8 mouse cellular contexts compared by ENCODE assay signal in the genomic region with DNA sequence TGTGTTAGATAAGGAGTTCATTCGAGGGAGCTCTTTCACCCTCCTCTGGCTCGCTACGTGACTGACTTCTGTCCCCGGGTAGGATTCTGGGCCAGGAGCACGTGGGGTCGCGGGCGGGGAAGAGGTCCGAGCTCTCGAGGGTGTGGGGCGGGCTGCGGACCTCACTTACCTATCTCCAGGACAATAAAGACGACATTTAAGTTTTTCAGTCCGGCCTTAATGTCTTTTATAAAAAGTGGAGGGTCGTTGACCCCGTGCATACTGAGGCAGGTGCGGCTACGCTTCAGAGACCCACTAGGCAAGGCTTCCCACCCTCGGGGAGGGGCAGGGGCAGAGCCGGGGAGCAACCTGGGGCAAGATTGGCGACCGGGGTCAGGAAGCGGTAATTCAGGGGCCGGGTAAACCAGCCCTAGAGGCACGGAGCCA. TPM values are rescaled to one million over a fixed set of nuclear protein-coding genes. Genes with fewer than 3 reads are reported as not detected.
DNase-seq lines count a peak whose midpoint lies in the region; ATAC-seq and TF ChIP-seq lines count a peak whose summit lies in the region.

No protein-coding gene starts in this region.

- TF ChIP-seq POLR2A in olfactory bulb, adult 2 months (IDR thresholded peaks at IDR 0.05; ENCODE audit: insufficient read depth, low read depth, low read length) = no peak

- DNase-seq in ovary, adult 18-20 months (ENCODE audit: low spot score) = peak; percentile 12
- no peak for DNase-seq in ovary, postnatal 36 days (ENCODE audit: low spot score)
- DNase-seq in heart, adult 9 months (ENCODE audit: low spot score in 2 of 2) = peak; percentile 33 to 46
- DNase-seq in kidney, adult 8-10 months = peak; percentile 55 to 67
- DNase-seq in liver, postnatal 0 days = peak; percentile 54

- peak overlapping the region; percentile 79 for H3K27ac ChIP-seq in brown adipose tissue, adult 24 weeks (replicated peaks; ENCODE audit: low read depth, low read length)
- peak overlapping the region; percentile 83 for H3K27ac ChIP-seq in liver, postnatal 0 days (ENCODE audit: low read depth)
- no peak overlapping the region for H3K27ac ChIP-seq in olfactory bulb, adult 2 months (ENCODE audit: insufficient read depth, low read depth, low read length)

- ATAC-seq in liver, postnatal 0 days = peak; percentile 28
- ATAC-seq in activated CD4-positive, CD25-positive, alpha-beta regulatory T cell, adult 4 months = no peak

- H3K4me2 ChIP-seq in liver, postnatal 0 days (ENCODE audit: low read depth, low read length) = peak overlapping the region; percentile 96

- H3K4me1 ChIP-seq in brown adipose tissue, adult 24 weeks (ENCODE audit: control insufficient read depth, insufficient read depth, insufficient read length, low read length) = peaks cover 2% of the 10 kb centered on the region
- peaks cover 10% of the 10 kb centered on the region for H3K4me1 ChIP-seq in liver, postnatal 0 days (ENCODE audit: insufficient read depth)
- peaks cover 5% of the 10 kb centered on the region; the same call in 1 of the 2 replicates for H3K4me1 ChIP-seq in olfactory bulb, adult 2 months (ENCODE audit: control insufficient read depth, insufficient read depth, low read length)

- H3K36me3 ChIP-seq in liver, postnatal 0 days (replicated peaks; ENCODE audit: insufficient read depth, low read length) = peaks cover under 1% of the 10 kb centered on the region; the same call in 1 of the 2 replicates

- 1% methylated on average over 25 of the region's 25 CpGs for WGBS in liver, postnatal 0 days (ENCODE audit: insufficient replicate concordance)
- WGBS in olfactory bulb, adult 2 months = 1% methylated on average over 25 of the region's 25 CpGs

- no peaks in the 10 kb centered on the region for H3K9me3 ChIP-seq in liver, postnatal 0 days (ENCODE audit: low read length)

- H3K9ac ChIP-seq in liver, postnatal 0 days (replicated peaks) = peak overlapping the region; percentile 70

- H3K4me3 ChIP-seq in brown adipose tissue, adult 24 weeks (ENCODE audit: insufficient read depth, low read depth, low read length) = peak overlapping the region; percentile 74
- peak overlapping the region; percentile 68 for H3K4me3 ChIP-seq in liver, postnatal 0 days (ENCODE audit: low read depth, low read length)
- peak overlapping the region; percentile 57 for H3K4me3 ChIP-seq in olfactory bulb, adult 2 months (ENCODE audit: insufficient read depth, low read depth, low read length)

- no peaks in the 10 kb centered on the region for H3K27me3 ChIP-seq in liver, postnatal 0 days (ENCODE audit: insufficient read depth, low read length)

- no peak for TF ChIP-seq CTCF in liver, postnatal 0 days (IDR thresholded peaks at IDR 0.05; ENCODE audit: low read depth)
- TF ChIP-seq CTCF in olfactory bulb, adult 2 months (IDR thresholded peaks at IDR 0.05; ENCODE audit: insufficient read depth, low read depth, low read length) = no peak

- TF ChIP-seq EP300 in liver, postnatal 0 days (IDR thresholded peaks at IDR 0.05; ENCODE audit: low read depth) = no peak

RNA-seq across cellular contexts. Expression of a gene that starts 0.6 kb away (rescaled TPM):
- 127 and 132 TPM in 2 replicates for polyA plus RNA-seq in brown adipose tissue, adult 24 weeks (2012; ENCODE audit: insufficient read depth, insufficient read length, missing spikeins)
- 6.2 and 7.2 TPM in 2 replicates for polyA plus RNA-seq in liver, postnatal 0 days (2015; fragmentation: Nextera tagmentation; extraction: Ambion mirVana)
- 176 TPM in 1 of 2 replicates, not detected in the other for polyA plus RNA-seq in olfactory bulb, adult 2 months (2012; ENCODE audit: insufficient read depth, insufficient read length, low replicate concordance, missing spikeins)
- polyA plus RNA-seq in activated CD4-positive, CD25-positive, alpha-beta regulatory T cell, adult 4 months (2017; shearing (Covaris generic)) = 10 to 100 TPM; 36.4 to 49.1 TPM
